Mouse (Mus musculus) testis, adult 2 months (tissue): ENCODE results near the gene Gsdma.
"Not testable (repeated sequence)": the region's sequence is repeated elsewhere in the genome, so short reads cannot be mapped to it uniquely, and the experiment has no call there.

Experiments
- CTCF ChIP-seq: fragments of 200-500 bp; IDR thresholded peaks from 2 replicates; pipeline ENCODE4 v1.5.1; 2012; ENCODE audit warnings: low read depth, mild to moderate bottlenecking, inconsistent platforms, low read length, moderate library complexity; ENCODE audit not compliant: control insufficient read depth, insufficient read depth, insufficient replicate concordance
- POLR2A ChIP-seq: fragments of 200-500 bp; IDR thresholded peaks from 2 replicates; pipeline ENCODE4 v1.6.1; 2012; ENCODE audit warnings: low read depth, mild to moderate bottlenecking, inconsistent platforms, low read length, moderate library complexity; ENCODE audit not compliant: control insufficient read depth

- not testable (repeated sequence) for TF ChIP-seq CTCF, POLR2A
Observed at GRCm38 (mm10) chr11:98624381-98624780, 39.8 kb upstream of the Gsdma start.
